Mouse (Mus musculus): ENCODE results near the gene Tango2. TPM values are rescaled to one million over a fixed set of nuclear protein-coding genes. Genes with fewer than 3 reads are reported as not detected.

Tango2 gene
- polyA plus RNA-seq (2014; fragmentation: Nextera tagmentation; extraction: Ambion mirVana) = 27.2 and 27.4 TPM in 2 replicates

DNA sequence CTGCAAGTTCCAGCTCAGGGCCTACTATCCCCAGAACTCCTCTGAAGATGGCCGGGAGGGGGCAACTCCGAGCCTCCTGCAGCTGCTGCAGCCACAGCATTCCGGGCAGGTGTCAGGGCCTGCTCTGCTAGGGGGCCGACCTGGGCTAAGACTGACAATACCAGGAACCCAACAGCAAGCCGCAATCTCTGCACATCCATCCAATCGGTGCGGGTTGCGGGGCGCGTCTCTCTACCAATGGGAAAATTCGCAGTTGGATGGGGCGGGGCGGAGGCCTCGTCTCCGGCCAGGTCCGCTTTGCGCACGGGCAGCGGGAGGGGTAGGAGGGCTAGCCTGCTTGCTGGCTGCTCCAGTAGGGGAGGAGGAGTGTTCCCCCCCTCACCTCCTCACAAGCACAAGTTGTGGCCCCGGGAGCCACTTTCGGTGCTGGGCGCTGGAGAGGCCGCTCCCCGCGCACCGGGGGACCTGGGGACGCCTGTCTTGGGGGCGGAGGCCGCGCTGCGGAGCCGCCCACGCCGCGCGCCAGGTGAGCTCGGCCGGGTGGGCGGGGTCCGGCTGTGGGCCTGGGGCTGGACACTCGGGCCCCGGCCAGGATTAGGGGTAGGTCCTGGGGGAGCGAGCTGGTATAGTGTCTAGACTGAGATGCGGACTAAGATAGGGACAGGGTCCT, at the start of gene Tango2, which contains the start of gene Arvcf:
Gene Tango2 (minus strand): TSS at position 173 of the 670 bp plus-strand sequence.
Gene Arvcf (plus strand): TSS at position 252 of the 670 bp plus-strand sequence.
- Histone ChIP-seq H3K4me1 (ENCODE audit: control insufficient read depth, insufficient read depth, low read length) (peaks cover 9% of the 10 kb centered on the region; the same call in 1 of the 2 replicates), H3K9ac (replicated peaks; ENCODE audit: low read depth, low read length) (peak within 1 kb of the TSS; percentile 46), H3K27ac (ENCODE audit: low read length) (no peak within 1 kb of the TSS), H3K4me3 (ENCODE audit: low read depth, low read length) (peak within 1 kb of the TSS; percentile 70), H3K27me3 (ENCODE audit: control insufficient read depth, insufficient read depth, low read length) (no peaks in the 10 kb centered on the region), H3K36me3 (ENCODE audit: control insufficient read depth, insufficient read depth, low read length) (no peaks in the 10 kb centered on the region), H3K9me3 (ENCODE audit: control insufficient read depth, low read depth, low read length) (no peaks in the 10 kb centered on the region), H3K4me2 (replicated peaks; ENCODE audit: low read depth, low read length) (peak within 1 kb of the TSS; percentile 99)
- peak; percentile 81 for ATAC-seq (ENCODE audit: insufficient number of reproducible peaks, insufficient read depth, low FRiP score, low read depth)
- WGBS = under 1% methylated on average over 44 of the region's 44 CpGs

DNA sequence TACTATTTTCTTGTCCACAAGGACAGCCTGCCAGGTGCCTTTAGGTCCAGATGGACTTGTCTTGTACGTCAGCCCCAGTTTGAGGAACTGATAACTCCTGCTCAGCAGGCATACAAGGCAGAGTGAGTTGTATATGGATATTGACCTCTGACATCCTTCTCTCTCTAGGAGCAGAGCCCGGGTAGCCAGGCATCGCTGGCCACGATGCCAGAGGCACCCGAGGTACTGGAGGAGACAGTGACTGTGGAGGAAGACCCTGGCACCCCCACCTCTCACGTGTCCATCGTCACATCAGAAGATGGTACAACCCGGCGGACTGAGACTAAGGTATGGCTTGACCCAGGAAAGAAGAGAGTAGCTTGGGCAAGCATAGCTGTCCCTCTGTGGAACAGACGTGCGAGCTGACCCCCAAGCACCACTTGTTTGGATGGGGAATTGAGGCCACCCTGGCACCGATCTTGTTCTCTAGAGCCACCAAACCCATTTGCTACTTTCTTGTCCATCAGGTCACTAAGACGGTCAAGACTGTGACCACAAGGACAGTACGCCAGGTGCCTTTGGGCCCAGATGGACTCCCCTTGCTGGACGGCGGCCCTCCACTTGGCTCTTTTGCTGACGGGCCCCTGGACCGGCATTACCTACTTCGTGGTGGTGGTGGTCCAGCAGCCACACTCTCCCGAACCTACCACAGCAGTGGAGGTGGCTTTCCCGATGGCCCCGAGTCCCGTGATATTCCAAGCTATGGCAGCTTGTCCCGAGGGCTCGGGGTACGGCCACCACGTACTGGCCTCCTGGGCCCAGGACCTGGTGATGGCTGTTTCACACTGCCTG, 49.1 kb upstream of the Tango2 start:
- no peak for ATAC-seq (ENCODE audit: insufficient number of reproducible peaks, insufficient read depth, low FRiP score, low read depth)

DNA sequence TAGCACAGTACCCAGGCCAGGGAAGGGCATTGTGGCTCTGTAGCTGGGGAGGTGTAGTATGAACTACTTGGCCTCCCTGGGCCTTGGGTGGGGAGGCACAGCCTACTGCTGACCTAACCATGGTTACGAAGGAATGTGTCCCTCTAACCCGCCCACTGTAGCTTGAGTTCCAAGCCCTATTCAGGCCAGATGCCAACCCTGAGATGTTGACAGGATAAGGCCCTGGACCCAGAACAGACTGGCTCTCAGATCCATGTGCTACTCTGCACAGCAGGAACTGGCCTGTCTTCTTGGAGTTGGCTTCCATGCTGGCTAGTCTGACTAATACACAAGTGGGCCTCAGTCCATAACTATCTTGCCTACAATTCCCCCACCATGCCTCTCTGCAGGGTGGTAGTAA, 48.3 kb upstream of the Tango2 start:
- Histone ChIP-seq H3K4me1 (ENCODE audit: control insufficient read depth, insufficient read depth, low read length) (peaks cover 36% of the 10 kb centered on the region), H3K4me3 (ENCODE audit: low read depth, low read length) (no peak overlapping the region), H3K9me3 (ENCODE audit: control insufficient read depth, low read depth, low read length) (no peaks in the 10 kb centered on the region), H3K36me3 (ENCODE audit: control insufficient read depth, insufficient read depth, low read length) (peaks cover 29% of the 10 kb centered on the region; the same call in 1 of the 2 replicates), H3K27ac (ENCODE audit: low read length) (peak overlapping the region; percentile 52; the same call in 1 of the 2 replicates), H3K9ac (replicated peaks; ENCODE audit: low read depth, low read length) (no peak overlapping the region), H3K4me2 (replicated peaks; ENCODE audit: low read depth, low read length) (0 out of 2 replicates have a peak overlapping the region, but pooled peaks have one; percentile 2), H3K27me3 (ENCODE audit: control insufficient read depth, insufficient read depth, low read length) (no peaks in the 10 kb centered on the region)
- 75% methylated on average over 2 of the region's 2 CpGs for WGBS
- no peak for ATAC-seq (ENCODE audit: insufficient number of reproducible peaks, insufficient read depth, low FRiP score, low read depth)

More for the DNA sequence above, 49.1 kb upstream of the Tango2 start:
- no peak overlapping the region for H3K4me2 ChIP-seq (replicated peaks; ENCODE audit: low read depth, low read length)
- H3K27ac ChIP-seq (ENCODE audit: low read length) = no peak overlapping the region
- H3K27me3 ChIP-seq (ENCODE audit: control insufficient read depth, insufficient read depth, low read length) = no peaks in the 10 kb centered on the region
- no peak overlapping the region for H3K4me3 ChIP-seq (ENCODE audit: low read depth, low read length)
- WGBS = 95% methylated on average over 27 of the region's 27 CpGs
- no peak overlapping the region for H3K9ac ChIP-seq (replicated peaks; ENCODE audit: low read depth, low read length)
- H3K9me3 ChIP-seq (ENCODE audit: control insufficient read depth, low read depth, low read length) = no peaks in the 10 kb centered on the region
- peaks cover 34% of the 10 kb centered on the region; the same call in 1 of the 2 replicates for H3K36me3 ChIP-seq (ENCODE audit: control insufficient read depth, insufficient read depth, low read length)
- H3K4me1 ChIP-seq (ENCODE audit: control insufficient read depth, insufficient read depth, low read length) = peaks cover 37% of the 10 kb centered on the region

DNA sequence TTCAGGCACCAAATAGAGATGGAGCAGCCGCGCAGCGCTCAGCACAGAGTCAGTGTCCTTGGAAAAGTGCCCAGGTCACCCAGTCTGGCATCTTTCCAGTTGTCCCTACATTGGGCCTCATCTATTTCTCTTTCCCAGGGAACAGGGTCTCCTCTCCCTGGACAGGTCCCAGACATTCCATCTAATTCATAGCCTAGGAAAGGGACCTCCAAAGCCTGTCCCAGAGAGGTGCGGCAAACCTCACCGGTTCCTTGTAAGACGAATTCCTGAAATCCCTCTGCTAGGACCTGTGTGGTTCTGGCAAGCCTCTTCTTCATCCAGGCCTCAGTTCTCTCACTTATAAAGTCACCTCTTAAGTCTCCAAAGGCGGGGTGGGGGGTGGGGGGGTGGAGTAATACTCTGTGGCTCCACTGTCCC, 47.7 kb upstream of the Tango2 start:
- Histone ChIP-seq H3K4me2 (replicated peaks; ENCODE audit: low read depth, low read length) (no peak overlapping the region), H3K27ac (ENCODE audit: low read length) (peak overlapping the region; percentile 52; the same call in 1 of the 2 replicates), H3K4me3 (ENCODE audit: low read depth, low read length) (no peak overlapping the region), H3K9ac (replicated peaks; ENCODE audit: low read depth, low read length) (no peak overlapping the region), H3K36me3 (ENCODE audit: control insufficient read depth, insufficient read depth, low read length) (peaks cover 29% of the 10 kb centered on the region; the same call in 1 of the 2 replicates), H3K27me3 (ENCODE audit: control insufficient read depth, insufficient read depth, low read length) (no peaks in the 10 kb centered on the region), H3K9me3 (ENCODE audit: control insufficient read depth, low read depth, low read length) (no peaks in the 10 kb centered on the region), H3K4me1 (ENCODE audit: control insufficient read depth, insufficient read depth, low read length) (peaks cover 30% of the 10 kb centered on the region)
- 45% methylated on average over 6 of the region's 7 CpGs for WGBS
- ATAC-seq (ENCODE audit: insufficient number of reproducible peaks, insufficient read depth, low FRiP score, low read depth) = no peak

DNA sequence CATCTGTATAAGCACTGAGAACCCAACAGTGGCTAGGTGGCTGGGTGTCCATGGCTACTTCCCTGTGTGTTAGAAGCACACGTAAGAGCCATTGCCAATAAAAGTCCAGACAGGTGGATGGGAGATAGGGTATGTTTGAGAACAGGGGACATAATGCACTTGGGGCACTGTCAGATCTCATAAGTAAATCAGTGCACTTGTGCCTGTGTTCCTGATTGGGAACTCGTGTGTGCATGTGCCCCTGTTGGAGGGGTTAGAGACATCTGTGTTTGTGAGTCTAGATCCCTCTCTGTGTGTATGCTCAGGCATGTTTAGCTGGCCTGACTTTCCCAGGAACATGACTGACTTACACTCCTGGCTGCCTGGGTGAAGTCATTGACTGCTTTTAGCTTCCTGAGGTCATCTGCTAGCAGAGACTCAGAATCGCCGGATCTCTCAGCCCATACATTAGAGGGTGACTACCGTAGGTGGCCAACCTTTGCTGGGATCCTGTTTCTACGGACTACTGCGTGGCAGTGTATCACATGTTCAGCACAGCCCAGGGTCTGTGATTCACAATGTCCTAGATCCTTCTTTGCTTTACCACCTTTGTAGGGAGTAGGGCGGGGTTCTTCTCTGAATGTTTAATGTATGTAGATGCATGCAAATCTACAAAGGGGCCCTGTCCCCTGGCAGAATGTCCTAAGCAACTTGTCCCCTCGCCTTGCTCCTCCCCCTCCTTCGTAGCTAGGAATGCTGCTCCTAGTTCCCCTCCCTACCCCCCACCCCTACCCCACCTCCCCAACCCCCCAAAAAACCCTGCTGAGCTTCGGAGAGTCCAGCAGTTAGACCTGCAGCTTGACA, 47.1 kb upstream of the Tango2 start:
- ATAC-seq (ENCODE audit: insufficient number of reproducible peaks, insufficient read depth, low FRiP score, low read depth) = 0 out of 2 replicates have a peak, but pooled peaks have one; percentile 1
- H3K4me3 ChIP-seq (ENCODE audit: low read depth, low read length) = no peak overlapping the region
- peak overlapping the region; percentile 0; the same call in 1 of the 2 replicates for H3K27ac ChIP-seq (ENCODE audit: low read length)
- H3K9ac ChIP-seq (replicated peaks; ENCODE audit: low read depth, low read length) = no peak overlapping the region
- H3K36me3 ChIP-seq (ENCODE audit: control insufficient read depth, insufficient read depth, low read length) = peaks cover 29% of the 10 kb centered on the region; the same call in 1 of the 2 replicates
- H3K4me2 ChIP-seq (replicated peaks; ENCODE audit: low read depth, low read length) = no peak overlapping the region; the same call in 1 of the 2 replicates
- H3K9me3 ChIP-seq (ENCODE audit: control insufficient read depth, low read depth, low read length) = no peaks in the 10 kb centered on the region
- H3K4me1 ChIP-seq (ENCODE audit: control insufficient read depth, insufficient read depth, low read length) = peaks cover 25% of the 10 kb centered on the region
- 28% methylated on average over 11 of the region's 11 CpGs for WGBS
- H3K27me3 ChIP-seq (ENCODE audit: control insufficient read depth, insufficient read depth, low read length) = no peaks in the 10 kb centered on the region

DNA sequence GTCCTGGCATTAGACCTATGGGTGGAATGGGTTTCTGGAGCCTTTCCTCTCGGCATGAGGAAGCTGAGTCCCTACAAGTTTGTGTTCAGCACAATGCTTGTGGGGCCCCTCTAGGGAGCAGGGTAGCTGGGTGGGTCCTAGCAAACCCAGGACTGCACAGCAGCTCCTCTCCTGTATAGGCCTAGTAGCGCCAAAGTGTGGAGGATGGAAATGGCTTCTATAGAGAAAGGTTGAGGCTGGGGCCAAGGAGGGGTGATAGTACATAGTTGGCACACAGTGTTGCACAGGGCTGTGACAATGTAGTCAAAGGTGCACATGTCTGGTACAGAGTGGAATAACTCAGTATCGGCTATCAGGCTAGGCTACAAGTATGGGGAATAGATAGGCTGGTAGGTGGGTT, 46.2 kb upstream of the Tango2 start:
- peak overlapping the region; percentile 72 for H3K4me2 ChIP-seq (replicated peaks; ENCODE audit: low read depth, low read length)
- H3K27ac ChIP-seq (ENCODE audit: low read length) = 0 out of 2 replicates have a peak overlapping the region, but pooled peaks have one; percentile 15
- no peaks in the 10 kb centered on the region for H3K27me3 ChIP-seq (ENCODE audit: control insufficient read depth, insufficient read depth, low read length)
- H3K4me3 ChIP-seq (ENCODE audit: low read depth, low read length) = peak overlapping the region; percentile 75; the same call in 1 of the 2 replicates
- H3K4me1 ChIP-seq (ENCODE audit: control insufficient read depth, insufficient read depth, low read length) = peaks cover 28% of the 10 kb centered on the region
- no peak overlapping the region for H3K9ac ChIP-seq (replicated peaks; ENCODE audit: low read depth, low read length)
- no peaks in the 10 kb centered on the region for H3K9me3 ChIP-seq (ENCODE audit: control insufficient read depth, low read depth, low read length)
- no peak for ATAC-seq (ENCODE audit: insufficient number of reproducible peaks, insufficient read depth, low FRiP score, low read depth)
- 74% methylated on average over 3 of the region's 3 CpGs for WGBS
- H3K36me3 ChIP-seq (ENCODE audit: control insufficient read depth, insufficient read depth, low read length) = peaks cover 20% of the 10 kb centered on the region; the same call in 1 of the 2 replicates

DNA sequence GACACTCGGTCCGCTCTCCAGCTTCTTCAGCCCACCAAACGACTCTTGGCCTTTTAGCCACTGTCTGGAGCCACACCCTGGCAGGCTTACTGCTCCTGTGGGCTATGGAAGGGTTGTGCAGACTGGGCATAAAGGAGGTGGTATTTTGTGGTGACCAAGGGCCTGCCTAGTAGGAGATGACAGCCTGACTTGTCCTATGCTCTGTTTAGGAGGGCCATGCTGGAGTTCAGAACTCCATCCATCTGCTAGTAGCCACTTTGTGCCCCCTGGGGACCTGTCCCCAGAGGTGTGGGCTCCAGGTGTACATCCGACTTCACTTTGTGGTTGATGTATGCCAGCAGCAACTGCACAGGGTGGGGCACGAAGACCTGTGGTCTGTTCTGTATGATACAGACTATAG, 45.7 kb upstream of the Tango2 start:
- Histone ChIP-seq H3K36me3 (ENCODE audit: control insufficient read depth, insufficient read depth, low read length) (peaks cover 16% of the 10 kb centered on the region; the same call in 1 of the 2 replicates), H3K4me1 (ENCODE audit: control insufficient read depth, insufficient read depth, low read length) (peaks cover 32% of the 10 kb centered on the region), H3K9me3 (ENCODE audit: control insufficient read depth, low read depth, low read length) (no peaks in the 10 kb centered on the region), H3K9ac (replicated peaks; ENCODE audit: low read depth, low read length) (no peak overlapping the region), H3K4me3 (ENCODE audit: low read depth, low read length) (peak overlapping the region; percentile 75), H3K27ac (ENCODE audit: low read length) (peak overlapping the region; percentile 15; the same call in 1 of the 2 replicates), H3K4me2 (replicated peaks; ENCODE audit: low read depth, low read length) (peak overlapping the region; percentile 72), H3K27me3 (ENCODE audit: control insufficient read depth, insufficient read depth, low read length) (no peaks in the 10 kb centered on the region)
- ATAC-seq (ENCODE audit: insufficient number of reproducible peaks, insufficient read depth, low FRiP score, low read depth) = no peak
- WGBS = 49% methylated on average over 5 of the region's 5 CpGs

Data from stomach, embryonic 14.5 days (tissue).